Mouse (Mus musculus) thymus, postnatal 25 days (tissue): Measurements from ENCODE around the gene Olfr799.

Experiments
- DNase-seq: peaks from one replicate; pipeline ENCODE4 v3.0.0; 2022

Gene Olfr799

GRCm38 (mm10) chr10:129637184-129637583, at the start of gene Olfr799:
Gene Olfr799 (plus strand): TSS chr10:129637484.
- no peak for DNase-seq

GRCm38 (mm10) chr10:129612470-129612869, 24.8 kb upstream of the Olfr799 start, which contains the start of gene Olfr796:
Gene Olfr796 (minus strand): TSS chr10:129612570.
- no peak for DNase-seq

- no peak for DNase-seq
These were observed 15.6 kb upstream of the Olfr799 start for GRCm38 (mm10) chr10:129621724-129622123.

GRCm38 (mm10) chr10:129623251-129623650, 14.0 kb upstream of the Olfr799 start:
- no peak for DNase-seq

- DNase-seq: no peak
These were observed 9.4 kb upstream of the Olfr799 start, which contains the start of gene Olfr798 for GRCm38 (mm10) chr10:129627834-129628233. Gene Olfr798 (minus strand): TSS chr10:129627934.

GRCm38 (mm10) chr10:129651763-129652162, 14.5 kb downstream of the Olfr799 start:
- no peak for DNase-seq

- no peak for DNase-seq
These were observed 20.1 kb downstream of the Olfr799 start, which contains the start of gene Olfr800 for GRCm38 (mm10) chr10:129657394-129657793. Gene Olfr800 (plus strand): TSS chr10:129657694.

GRCm38 (mm10) chr10:129673765-129674164, 36.5 kb downstream of the Olfr799 start, which contains the start of gene Olfr801:
Gene Olfr801 (minus strand): TSS chr10:129673865.
- DNase-seq: no peak

- no peak for DNase-seq
These were observed 50.8 kb downstream of the Olfr799 start, which contains the start of gene Olfr802 for GRCm38 (mm10) chr10:129688069-129688468. Gene Olfr802 (minus strand): TSS chr10:129688169.

- DNase-seq: no peak
These were observed 56.9 kb downstream of the Olfr799 start, which contains the start of gene Olfr803 for GRCm38 (mm10) chr10:129694186-129694585. Gene Olfr803 (minus strand): TSS chr10:129694286.
